In genomic region chr10:58559098-58559497, GRCm38 (mm10) we compare ENCODE assay signal across 9 mouse cellular contexts.
DNase-seq lines count a peak whose midpoint lies in the region; ATAC-seq and TF ChIP-seq lines count a peak whose summit lies in the region.
"Had no signal": no experiment of that assay in that cellular context is flagged by ENCODE, and none has a peak within 500 bp of the region (broad histone marks: within the 10 kb centered on the region; RNA-seq: fewer than 3 reads in every experiment).

No protein-coding gene starts in this region.

- WGBS in hindbrain, embryonic 16.5 days = 39% methylated on average over 7 of the region's 7 CpGs
- 31% methylated on average over 7 of the region's 7 CpGs for WGBS in hindbrain, embryonic 12.5 days
- 27% methylated on average over 7 of the region's 7 CpGs for WGBS in forebrain, embryonic 13.5 days
- 35% methylated on average over 7 of the region's 7 CpGs for WGBS in thymus, adult 2 months

- TF ChIP-seq EP300 in ES-Bruce4 (IDR thresholded peaks at IDR 0.05; ENCODE audit: insufficient read depth, low read depth, low read length) = no peak

- H3K4me3 ChIP-seq in hindbrain, embryonic 16.5 days (ENCODE audit: low read length) = no peak overlapping the region
- H3K4me3 ChIP-seq in hindbrain, embryonic 12.5 days = no peak overlapping the region
- no peak overlapping the region for H3K4me3 ChIP-seq in ES-Bruce4 (ENCODE audit: low read depth, low read length)
- no peak overlapping the region for H3K4me3 ChIP-seq in forebrain, embryonic 13.5 days
- H3K4me3 ChIP-seq in thymus, adult 2 months (ENCODE audit: control insufficient read depth, insufficient read depth, low read length) = no peak overlapping the region
- H3K4me3 ChIP-seq: embryonic facial prominence, embryonic 13.5 days had no signal

- peaks cover 2% of the 10 kb centered on the region; the same call in 1 of the 2 replicates for H3K4me1 ChIP-seq in hindbrain, embryonic 16.5 days (ENCODE audit: control insufficient read depth, insufficient read depth, low read depth, low read length)
- no peaks in the 10 kb centered on the region for H3K4me1 ChIP-seq in hindbrain, embryonic 12.5 days
- H3K4me1 ChIP-seq in ES-Bruce4 (ENCODE audit: control insufficient read depth, insufficient read depth, low read length) = no peaks in the 10 kb centered on the region
- H3K4me1 ChIP-seq in forebrain, embryonic 13.5 days = no peaks in the 10 kb centered on the region
- no peaks in the 10 kb centered on the region for H3K4me1 ChIP-seq in thymus, adult 2 months (replicated peaks; ENCODE audit: control insufficient read depth, insufficient read depth, low read length)
- H3K4me1 ChIP-seq: embryonic facial prominence, embryonic 13.5 days had no signal

- no peak overlapping the region for H3K9ac ChIP-seq in hindbrain, embryonic 16.5 days (ENCODE audit: low read depth, low read length)
- no peak overlapping the region for H3K9ac ChIP-seq in hindbrain, embryonic 12.5 days
- H3K9ac ChIP-seq in ES-Bruce4 (ENCODE audit: low read depth, poor library complexity, severe bottlenecking) = no peak overlapping the region
- no peak overlapping the region for H3K9ac ChIP-seq in forebrain, embryonic 13.5 days
- H3K9ac ChIP-seq: embryonic facial prominence, embryonic 13.5 days had no signal

- peak; percentile 30 for DNase-seq in c-Kit-positive CD71-positive TER-119-negative erythroid progenitor cells, embryonic 14.5 days (ENCODE audit: low read depth)
- peak; percentile 71 for DNase-seq in kidney, postnatal 10 days
- peak; percentile 44 for DNase-seq in lung, postnatal 25 days (ENCODE audit: low spot score)
- peak; percentile 57 for DNase-seq in thymus, adult 2 months

- H3K27me3 ChIP-seq in hindbrain, embryonic 16.5 days (replicated peaks; ENCODE audit: control insufficient read depth, insufficient read depth, low read length) = no peaks in the 10 kb centered on the region
- H3K27me3 ChIP-seq in hindbrain, embryonic 12.5 days = no peaks in the 10 kb centered on the region
- no peaks in the 10 kb centered on the region for H3K27me3 ChIP-seq in ES-Bruce4 (ENCODE audit: control insufficient read depth, insufficient read depth, low read length, poor library complexity, severe bottlenecking)
- no peaks in the 10 kb centered on the region for H3K27me3 ChIP-seq in forebrain, embryonic 13.5 days
- H3K27me3 ChIP-seq in thymus, adult 2 months (ENCODE audit: control insufficient read depth, insufficient read depth, low read length) = no peaks in the 10 kb centered on the region
- H3K27me3 ChIP-seq: embryonic facial prominence, embryonic 13.5 days had no signal

- peak; percentile 79 for TF ChIP-seq CTCF in ES-Bruce4 (IDR thresholded peaks at IDR 0.05; ENCODE audit: low read depth, low read length)
- TF ChIP-seq CTCF in thymus, adult 2 months (IDR thresholded peaks at IDR 0.05; ENCODE audit: borderline replicate concordance, control insufficient read depth, extremely low read depth, insufficient read depth, low read length, poor library complexity) = no peak

- no peak overlapping the region for H3K27ac ChIP-seq in hindbrain, embryonic 16.5 days (ENCODE audit: low read depth, low read length)
- H3K27ac ChIP-seq in hindbrain, embryonic 12.5 days = no peak overlapping the region
- no peak overlapping the region for H3K27ac ChIP-seq in ES-Bruce4 (ENCODE audit: insufficient read depth, low read length)
- no peak overlapping the region for H3K27ac ChIP-seq in forebrain, embryonic 13.5 days
- no peak overlapping the region for H3K27ac ChIP-seq in thymus, adult 2 months (ENCODE audit: control insufficient read depth, insufficient read depth, low read length)
- H3K27ac ChIP-seq: embryonic facial prominence, embryonic 13.5 days had no signal

- peak; percentile 52; the same call in 1 of the 2 replicates for ATAC-seq in hindbrain, embryonic 16.5 days
- no peak for ATAC-seq in hindbrain, embryonic 12.5 days (ENCODE audit: low FRiP score)
- peak; percentile 76 for ATAC-seq in forebrain, embryonic 13.5 days

- no peak for TF ChIP-seq POLR2A in ES-Bruce4 (IDR thresholded peaks at IDR 0.05; ENCODE audit: insufficient read depth, low read length)
- no peak for TF ChIP-seq POLR2A in thymus, adult 2 months (IDR thresholded peaks at IDR 0.05; ENCODE audit: control insufficient read depth, extremely low read depth, insufficient read depth, low read length, poor library complexity)

- no peak overlapping the region for H3K4me2 ChIP-seq in hindbrain, embryonic 16.5 days (ENCODE audit: low read length)
- no peak overlapping the region for H3K4me2 ChIP-seq in hindbrain, embryonic 12.5 days (replicated peaks)
- H3K4me2 ChIP-seq in forebrain, embryonic 13.5 days = no peak overlapping the region
- H3K4me2 ChIP-seq: embryonic facial prominence, embryonic 13.5 days had no signal

- H3K9me3 ChIP-seq in hindbrain, embryonic 16.5 days (ENCODE audit: control insufficient read depth, low read length) = no peaks in the 10 kb centered on the region
- H3K9me3 ChIP-seq in hindbrain, embryonic 12.5 days (replicated peaks) = no peaks in the 10 kb centered on the region
- no peaks in the 10 kb centered on the region for H3K9me3 ChIP-seq in ES-Bruce4 (replicated peaks; ENCODE audit: control insufficient read depth, insufficient read depth, low read length, poor library complexity, severe bottlenecking)
- H3K9me3 ChIP-seq in forebrain, embryonic 13.5 days (replicated peaks) = no peaks in the 10 kb centered on the region
- H3K9me3 ChIP-seq: embryonic facial prominence, embryonic 13.5 days had no signal

- no peaks in the 10 kb centered on the region for H3K36me3 ChIP-seq in hindbrain, embryonic 16.5 days (ENCODE audit: control insufficient read depth, insufficient read depth, low read length)
- H3K36me3 ChIP-seq in hindbrain, embryonic 12.5 days = no peaks in the 10 kb centered on the region
- H3K36me3 ChIP-seq in ES-Bruce4 (ENCODE audit: control insufficient read depth, insufficient read depth, low read length, poor library complexity, severe bottlenecking) = no peaks in the 10 kb centered on the region
- H3K36me3 ChIP-seq in forebrain, embryonic 13.5 days (ENCODE audit: poor library complexity, severe bottlenecking) = 0 out of 2 replicates have a peak, but pooled peaks cover 5% of the 10 kb centered on the region
- H3K36me3 ChIP-seq in thymus, adult 2 months (ENCODE audit: control insufficient read depth, insufficient read depth, low read length) = no peaks in the 10 kb centered on the region
- H3K36me3 ChIP-seq: embryonic facial prominence, embryonic 13.5 days had no signal
